Mouse (Mus musculus) mammary gland, adult 2 months (tissue): Measurements from ENCODE around the gene Zfp444. TPM values are rescaled to one million over a fixed set of nuclear protein-coding genes. Genes with fewer than 3 reads are reported as not detected.

Experiments used
- polyA plus RNA-seq: library from polyadenylated mRNA; depleted of rRNA; stranded (reverse); fragments of >200 nt; gene quantifications from 2 replicates; pipeline ENCODE4 v1.2.3, GENCODE M21; 2012; ENCODE audit warnings: low replicate concordance; rRNA removed

Zfp444 gene
- 20.8 and 44.5 TPM in 2 replicates for polyA plus RNA-seq

DNA sequence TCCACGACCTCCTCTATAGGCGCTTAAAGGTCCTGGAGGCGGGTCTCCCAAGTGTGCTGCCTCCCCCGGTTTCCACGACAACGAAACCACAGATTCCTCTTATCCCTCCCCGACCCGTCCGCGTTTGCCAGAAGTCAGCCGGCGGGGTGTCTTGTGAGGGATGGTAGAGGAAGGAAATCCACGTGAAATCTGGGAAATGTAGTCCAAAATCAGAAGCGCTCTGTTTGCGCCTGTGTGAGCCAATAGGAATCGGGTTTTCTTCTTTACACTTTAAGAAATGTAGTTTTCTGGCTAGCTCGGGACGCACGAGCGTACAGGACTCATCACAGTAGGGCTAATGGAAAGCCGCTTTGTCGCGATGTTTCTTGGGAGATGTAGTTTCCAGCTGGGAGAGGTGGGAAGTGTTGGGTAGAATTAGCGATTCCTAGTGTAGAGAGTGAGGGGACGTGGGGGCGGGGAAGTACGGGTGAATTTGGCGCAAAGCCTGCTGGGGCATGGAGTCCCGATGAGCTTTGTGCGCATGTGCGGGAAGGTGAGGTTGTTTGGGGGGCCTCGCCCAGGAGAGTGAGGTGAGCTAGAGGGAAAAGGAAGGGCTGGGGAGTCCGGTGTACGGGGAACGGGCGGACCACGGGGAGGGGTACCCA is at the start of gene Zfp444:
Gene Zfp444, plus strand, starts transcription at position 221 of the 644 bp plus-strand sequence.

DNA sequence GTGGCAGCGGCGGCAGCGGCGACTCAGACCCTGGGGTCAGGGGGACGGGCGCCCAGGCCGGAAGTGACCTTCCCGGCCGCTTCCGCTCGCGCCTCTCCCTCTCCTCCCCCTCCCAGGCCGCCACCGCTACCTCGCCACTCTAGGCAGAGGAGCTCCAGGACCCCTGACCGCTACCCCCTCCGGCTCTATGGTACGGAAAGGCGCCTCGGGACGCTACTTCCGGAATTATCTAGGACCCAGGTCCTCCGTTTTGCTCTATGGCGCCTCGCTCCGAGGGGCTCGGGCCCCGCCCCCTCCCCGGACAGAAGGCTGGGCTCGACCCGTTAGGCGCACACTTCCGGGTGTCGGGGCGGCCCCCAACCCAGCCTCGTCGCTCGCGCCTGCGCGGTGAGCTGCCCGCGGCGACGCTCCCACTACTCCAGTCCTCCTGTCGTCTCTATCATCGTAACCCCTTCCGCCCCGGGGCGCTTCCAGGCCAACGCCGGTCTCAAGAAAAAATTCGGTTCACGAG is 16.1 kb upstream of the Zfp444 start, which contains the start of gene Zfp787:
Gene Zfp787, minus strand, starts transcription at position 97 of the 511 bp plus-strand sequence.

DNA sequence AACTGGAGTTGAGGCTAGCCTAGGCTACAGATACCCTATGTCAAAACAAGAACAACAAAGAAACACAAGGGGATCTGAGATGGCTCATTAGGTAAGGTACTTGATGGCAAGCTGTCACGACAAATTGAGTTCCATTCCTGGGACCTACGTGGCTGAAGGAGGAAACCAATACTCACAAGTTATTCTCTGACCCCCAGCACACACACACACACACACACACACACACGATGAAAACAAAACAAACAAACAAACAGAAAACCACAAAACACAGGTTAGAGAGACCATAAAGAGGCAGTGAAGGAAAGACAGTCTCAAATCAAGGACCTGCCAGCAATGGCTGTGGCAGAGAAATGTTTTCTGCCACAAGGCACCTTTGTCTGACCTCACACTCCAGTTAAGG is 24.8 kb downstream of the Zfp444 start, which contains the start of gene Galp:
Gene Galp, plus strand, starts transcription at position 301 of the 400 bp plus-strand sequence.

DNA sequence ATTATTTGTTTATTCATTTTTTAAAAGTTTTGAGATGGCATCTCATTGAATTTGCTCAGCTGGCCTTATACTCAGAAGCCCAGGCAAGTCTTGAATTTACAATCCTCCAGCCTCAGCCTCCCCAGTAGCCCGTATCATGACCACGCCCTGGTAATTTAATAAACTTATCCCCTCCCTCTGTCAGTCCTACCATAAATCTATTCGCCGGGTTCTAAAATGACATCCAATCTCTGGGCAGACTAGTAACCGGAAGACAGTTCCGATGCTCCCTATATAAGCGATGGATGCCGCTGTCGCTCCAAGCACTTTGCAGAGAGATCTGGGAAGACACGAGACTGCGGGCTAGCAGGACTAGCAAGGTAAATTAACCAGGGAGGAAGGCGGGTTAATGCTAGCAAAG is 50.0 kb downstream of the Zfp444 start, which contains the start of gene Zscan5b:
Gene Zscan5b, plus strand, starts transcription at position 301 of the 400 bp plus-strand sequence.

Other genes starting within 250 kb of the Zfp444 start
- gene Vmn1r65, start 161.2 kb upstream of the Zfp444 start, polyA plus RNA-seq: not detected in 2 replicates
- gene Nlrp4c, start 127.1 kb upstream of the Zfp444 start, polyA plus RNA-seq: not detected in 2 replicates
- gene Zfp787, start 16.2 kb upstream of the Zfp444 start, polyA plus RNA-seq: 34.9 and 67.2 TPM in 2 replicates
- not detected in 2 replicates for gene Galp, start 24.9 kb downstream of the Zfp444 start, polyA plus RNA-seq
- not detected in 2 replicates for gene Zscan5b, start 50.1 kb downstream of the Zfp444 start, polyA plus RNA-seq
- gene Epp13, start 80.5 kb downstream of the Zfp444 start, polyA plus RNA-seq: not detected in 2 replicates
- 0.70 and 1.7 TPM in 2 replicates for gene Zfp667, start 114.4 kb downstream of the Zfp444 start, polyA plus RNA-seq
- gene Zfp583, start 159.1 kb downstream of the Zfp444 start, polyA plus RNA-seq: 0.47 and 0.98 TPM in 2 replicates
- gene Gm3854, start 171.5 kb downstream of the Zfp444 start, polyA plus RNA-seq: 0.10 TPM in 1 of 2 replicates, not detected in the other
- gene Zfp78, start 191.1 kb downstream of the Zfp444 start, polyA plus RNA-seq: 0.35 and 1.9 TPM in 2 replicates
- 2.7 and 4.7 TPM in 2 replicates for gene Zfp28, start 211.1 kb downstream of the Zfp444 start, polyA plus RNA-seq
- not detected in 2 replicates for gene Smim17, start 226.5 kb downstream of the Zfp444 start, polyA plus RNA-seq
- 0.03 TPM in 1 of 2 replicates, not detected in the other for gene Gm20715, start 238.1 kb downstream of the Zfp444 start, polyA plus RNA-seq